Mouse (Mus musculus): Measurements from ENCODE around the gene Ubtd1. TPM values are rescaled to one million over a fixed set of nuclear protein-coding genes. Genes with fewer than 3 reads are reported as not detected.

Gene Ubtd1
- polyA plus RNA-seq, 1 experiment from 2014 or later: 8.7 TPM

- Histone ChIP-seq H3K4me2 (replicated peaks) (no peak overlapping the region), H3K27ac (replicated peaks) (no peak overlapping the region), H3K36me3 (no peaks in the 10 kb centered on the region), H3K4me1 (0 out of 2 replicates have a peak, but pooled peaks cover 9% of the 10 kb centered on the region), H3K27me3 (no peaks in the 10 kb centered on the region), H3K4me3 (no peak overlapping the region), H3K9me3 (no peaks in the 10 kb centered on the region), H3K9ac (replicated peaks) (no peak overlapping the region)
- WGBS: 85% methylated on average over 3 of the region's 3 CpGs
- no peak for ATAC-seq (replicated peaks)
Measured at GRCm38 (mm10) chr19:42014231-42014825, 32.8 kb downstream of the Ubtd1 start.

GRCm38 (mm10) chr19:42015001-42015400 is 33.4 kb downstream of the Ubtd1 start:
- Histone ChIP-seq H3K9ac (replicated peaks) (no peak overlapping the region), H3K36me3 (no peaks in the 10 kb centered on the region), H3K4me3 (no peak overlapping the region), H3K4me1 (0 out of 2 replicates have a peak, but pooled peaks cover 9% of the 10 kb centered on the region), H3K9me3 (no peaks in the 10 kb centered on the region), H3K4me2 (replicated peaks) (no peak overlapping the region), H3K27me3 (no peaks in the 10 kb centered on the region), H3K27ac (replicated peaks) (no peak overlapping the region)
- 83% methylated on average over 6 of the region's 6 CpGs for WGBS
- ATAC-seq (replicated peaks): no peak

DNA sequence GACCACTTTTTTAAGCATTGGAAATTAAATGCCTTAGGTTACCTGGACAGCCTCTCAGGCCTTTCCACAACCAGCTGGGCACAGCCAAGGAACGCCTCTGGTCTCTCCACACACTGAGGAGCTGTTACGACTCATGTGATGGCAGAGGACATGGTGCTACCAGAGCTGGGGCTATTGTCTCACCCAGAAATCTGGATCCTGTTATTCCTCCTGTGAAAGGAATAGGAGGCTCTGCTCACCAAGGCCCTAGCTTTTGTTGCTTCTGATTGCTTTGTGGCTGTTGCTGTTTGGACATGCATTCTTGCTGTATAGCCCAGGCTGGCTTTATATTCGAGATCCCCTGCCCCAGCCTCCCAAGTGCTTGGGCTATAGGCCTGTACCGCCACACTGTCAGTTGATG is 34.7 kb downstream of the Ubtd1 start:
- 70% methylated on average over 4 of the region's 4 CpGs for WGBS

GRCm38 (mm10) chr19:42016840-42017239 is 35.3 kb downstream of the Ubtd1 start:
- Histone ChIP-seq H3K27ac (replicated peaks) (no peak overlapping the region), H3K9ac (replicated peaks) (no peak overlapping the region), H3K4me1 (0 out of 2 replicates have a peak, but pooled peaks cover 9% of the 10 kb centered on the region), H3K4me2 (replicated peaks) (no peak overlapping the region), H3K36me3 (no peaks in the 10 kb centered on the region), H3K27me3 (no peaks in the 10 kb centered on the region), H3K9me3 (no peaks in the 10 kb centered on the region), H3K4me3 (no peak overlapping the region)
- 50% methylated on average over 5 of the region's 5 CpGs for WGBS
- ATAC-seq (replicated peaks): no peak

More for the DNA sequence above, 34.7 kb downstream of the Ubtd1 start:
- H3K27me3 ChIP-seq: no peaks in the 10 kb centered on the region
- 0 out of 2 replicates have a peak, but pooled peaks cover 9% of the 10 kb centered on the region for H3K4me1 ChIP-seq
- ATAC-seq (replicated peaks): no peak
- no peaks in the 10 kb centered on the region for H3K36me3 ChIP-seq
- H3K27ac ChIP-seq (replicated peaks): no peak overlapping the region; the same call in 1 of the 2 replicates
- H3K9ac ChIP-seq (replicated peaks): no peak overlapping the region
- no peaks in the 10 kb centered on the region for H3K9me3 ChIP-seq
- no peak overlapping the region for H3K4me2 ChIP-seq (replicated peaks)
- H3K4me3 ChIP-seq: no peak overlapping the region

DNA sequence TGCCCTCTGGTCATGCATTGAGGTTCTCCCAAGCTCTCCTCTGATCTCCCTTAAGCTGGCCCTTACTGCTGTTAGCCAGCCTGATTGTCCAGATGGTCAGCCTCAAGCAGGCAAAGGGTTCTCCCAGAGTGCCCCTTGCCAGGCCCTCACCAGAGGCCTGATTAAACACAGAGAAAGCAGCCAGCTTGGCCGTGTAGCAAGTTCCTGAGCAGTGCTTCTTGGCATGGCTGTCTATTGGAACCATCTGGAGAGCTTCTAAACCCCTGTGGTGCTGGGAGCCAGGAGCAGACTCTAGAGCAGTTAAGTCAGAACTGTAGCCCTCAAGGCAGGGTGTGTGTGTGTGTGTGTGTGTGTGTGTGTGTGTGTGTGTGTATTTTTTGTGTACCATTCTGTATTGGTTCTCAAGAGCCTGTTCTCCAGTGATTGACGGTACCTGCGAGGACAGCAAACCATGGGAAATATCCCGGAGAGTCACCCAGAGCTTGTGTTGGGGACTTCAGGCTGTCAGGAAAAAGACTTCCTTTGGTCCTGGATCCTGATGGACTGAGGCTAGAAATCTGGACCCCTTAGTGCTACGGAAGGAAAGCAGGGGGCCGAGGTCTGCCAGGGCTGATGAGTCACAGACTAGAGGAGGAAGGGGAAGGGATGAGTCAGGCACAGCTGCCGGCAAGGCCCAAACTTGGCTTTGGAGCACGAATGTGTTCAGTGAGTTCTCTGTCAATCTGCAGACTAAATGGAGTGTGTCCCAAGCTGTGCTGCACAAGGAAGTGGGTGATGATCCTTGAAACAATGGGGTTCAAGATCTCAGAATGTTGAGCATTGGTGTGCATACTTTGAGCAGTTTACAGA is 36.1 kb downstream of the Ubtd1 start:
- Histone ChIP-seq H3K27me3 (no peaks in the 10 kb centered on the region), H3K4me2 (replicated peaks) (no peak overlapping the region), H3K4me1 (0 out of 2 replicates have a peak, but pooled peaks cover 9% of the 10 kb centered on the region), H3K9ac (replicated peaks) (no peak overlapping the region), H3K4me3 (no peak overlapping the region), H3K36me3 (no peaks in the 10 kb centered on the region), H3K9me3 (no peaks in the 10 kb centered on the region), H3K27ac (replicated peaks) (no peak overlapping the region)
- ATAC-seq (replicated peaks): no peak
- WGBS: 79% methylated on average over 8 of the region's 8 CpGs

GRCm38 (mm10) chr19:42019011-42019522 is 37.5 kb downstream of the Ubtd1 start:
- no peaks in the 10 kb centered on the region for H3K36me3 ChIP-seq
- H3K4me1 ChIP-seq: 0 out of 2 replicates have a peak, but pooled peaks cover 9% of the 10 kb centered on the region
- WGBS: 32% methylated on average over 4 of the region's 4 CpGs
- no peaks in the 10 kb centered on the region for H3K27me3 ChIP-seq
- ATAC-seq (replicated peaks): no peak
- no peak overlapping the region for H3K27ac ChIP-seq (replicated peaks)
- H3K4me3 ChIP-seq: no peak overlapping the region
- H3K9ac ChIP-seq (replicated peaks): no peak overlapping the region
- no peaks in the 10 kb centered on the region for H3K9me3 ChIP-seq
- H3K4me2 ChIP-seq (replicated peaks): no peak overlapping the region

- Histone ChIP-seq H3K27me3 (no peaks in the 10 kb centered on the region), H3K9ac (replicated peaks) (no peak overlapping the region), H3K4me1 (0 out of 2 replicates have a peak, but pooled peaks cover 6% of the 10 kb centered on the region), H3K27ac (replicated peaks) (no peak overlapping the region), H3K9me3 (no peaks in the 10 kb centered on the region), H3K36me3 (no peaks in the 10 kb centered on the region), H3K4me3 (no peak overlapping the region), H3K4me2 (replicated peaks) (no peak overlapping the region)
- WGBS: 77% methylated on average over 10 of the region's 10 CpGs
- no peak for ATAC-seq (replicated peaks)
Measured at GRCm38 (mm10) chr19:42021681-42022541, 40.3 kb downstream of the Ubtd1 start.

GRCm38 (mm10) chr19:42022542-42022848 is 40.9 kb downstream of the Ubtd1 start:
- Histone ChIP-seq H3K9ac (replicated peaks) (no peak overlapping the region), H3K4me2 (replicated peaks) (no peak overlapping the region), H3K4me1 (0 out of 2 replicates have a peak, but pooled peaks cover 2% of the 10 kb centered on the region), H3K27me3 (no peaks in the 10 kb centered on the region), H3K9me3 (no peaks in the 10 kb centered on the region), H3K4me3 (no peak overlapping the region), H3K36me3 (no peaks in the 10 kb centered on the region), H3K27ac (replicated peaks) (no peak overlapping the region)
- 77% methylated on average over 2 of the region's 2 CpGs for WGBS
- no peak for ATAC-seq (replicated peaks)

- Histone ChIP-seq H3K4me1 (no peaks in the 10 kb centered on the region), H3K9ac (replicated peaks) (no peak overlapping the region), H3K9me3 (no peaks in the 10 kb centered on the region), H3K4me2 (replicated peaks) (no peak overlapping the region), H3K4me3 (no peak overlapping the region), H3K36me3 (no peaks in the 10 kb centered on the region), H3K27me3 (no peaks in the 10 kb centered on the region), H3K27ac (replicated peaks) (no peak overlapping the region)
- no peak; the same call in 1 of the 2 replicates for ATAC-seq (replicated peaks)
- WGBS: 4% methylated on average over 5 of the region's 5 CpGs
Measured at GRCm38 (mm10) chr19:42026158-42026557, 44.6 kb downstream of the Ubtd1 start.

DNA sequence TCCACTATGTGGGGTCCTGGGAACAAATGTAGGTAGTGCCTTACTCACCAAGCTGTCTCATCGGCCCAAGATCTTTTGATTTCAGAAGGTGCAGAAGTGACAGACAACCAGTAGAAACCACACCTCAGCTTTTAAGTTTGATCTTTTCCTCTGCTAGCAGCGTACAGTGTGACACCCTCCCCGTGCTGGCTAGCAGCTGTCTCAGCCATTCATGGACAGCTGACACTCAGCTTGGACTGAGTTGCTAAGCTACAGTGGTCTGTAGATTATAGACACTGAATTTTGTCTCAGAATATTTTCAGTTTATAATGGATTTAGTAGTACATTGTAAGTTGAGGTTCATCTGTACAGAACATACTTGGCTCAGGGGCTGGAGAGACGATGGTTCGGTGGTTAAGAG is 49.5 kb downstream of the Ubtd1 start:
- no peak overlapping the region for H3K9ac ChIP-seq (replicated peaks)
- 0 out of 2 replicates have a peak, but pooled peaks cover 4% of the 10 kb centered on the region for H3K4me1 ChIP-seq
- no peak overlapping the region for H3K27ac ChIP-seq (replicated peaks)
- 87% methylated on average over 5 of the region's 5 CpGs for WGBS
- H3K4me2 ChIP-seq (replicated peaks): no peak overlapping the region
- H3K4me3 ChIP-seq: no peak overlapping the region
- no peaks in the 10 kb centered on the region for H3K9me3 ChIP-seq
- no peaks in the 10 kb centered on the region for H3K36me3 ChIP-seq
- ATAC-seq (replicated peaks): no peak
- H3K27me3 ChIP-seq: no peaks in the 10 kb centered on the region

- 73% methylated on average over 14 of the region's 14 CpGs for WGBS
- Histone ChIP-seq H3K27me3 (no peaks in the 10 kb centered on the region), H3K4me1 (0 out of 2 replicates have a peak, but pooled peaks cover 4% of the 10 kb centered on the region), H3K36me3 (no peaks in the 10 kb centered on the region), H3K9me3 (no peaks in the 10 kb centered on the region), H3K9ac (replicated peaks) (no peak overlapping the region), H3K27ac (replicated peaks) (no peak overlapping the region), H3K4me2 (replicated peaks) (no peak overlapping the region), H3K4me3 (no peak overlapping the region)
- no peak for ATAC-seq (replicated peaks)
Measured at GRCm38 (mm10) chr19:42033611-42034010, 52.0 kb downstream of the Ubtd1 start.

Data from forebrain, embryonic 15.5 days (tissue).